Mouse (Mus musculus) CH12.LX (cell line): ENCODE measurements at regions not wholly inside any gene's neighbourhood (a gene's known extent, or its start where the extent isn't known, plus 50 kb on each side); places are given as distances from the start of the nearest gene placed in this dataset.

Source experiments
- CHD2 ChIP-seq: IDR thresholded peaks from 2 replicates; pipeline ENCODE4 v1.6.1; 2011; ENCODE audit warnings: low read length, improper control_type of control experiment
- EP300 ChIP-seq: IDR thresholded peaks from 2 replicates; pipeline ENCODE4 v1.6.1; 2011; ENCODE audit warnings: low read length, improper control_type of control experiment
- JUND ChIP-seq: conservative IDR thresholded peaks from 2 replicates; pipeline ENCODE4 v1.6.1; 2011; ENCODE audit warnings: low read depth, low read length, improper control_type of control experiment
- RCOR1 ChIP-seq: conservative IDR thresholded peaks from 2 replicates; pipeline ENCODE4 v1.6.1; 2012; ENCODE audit warnings: low read depth, mild to moderate bottlenecking, inconsistent platforms, low read length, improper control_type of control experiment
- ZNF384 ChIP-seq: IDR thresholded peaks from 2 replicates; pipeline ENCODE4 v1.6.1; 2012; ENCODE audit warnings: low read depth, low read length, improper control_type of control experiment, inconsistent platforms

GRCm38 (mm10) chr13:107505318-107505717 is 483.4 kb upstream of the Kif2a start:
- no peak for TF ChIP-seq CHD2
- no peak for TF ChIP-seq ZNF384
- TF ChIP-seq RCOR1 = no peak
- TF ChIP-seq EP300 = no peak
- TF ChIP-seq JUND = no peak
